Comparison of ENCODE assay signal across 11 mouse cellular contexts in the genomic region with DNA sequence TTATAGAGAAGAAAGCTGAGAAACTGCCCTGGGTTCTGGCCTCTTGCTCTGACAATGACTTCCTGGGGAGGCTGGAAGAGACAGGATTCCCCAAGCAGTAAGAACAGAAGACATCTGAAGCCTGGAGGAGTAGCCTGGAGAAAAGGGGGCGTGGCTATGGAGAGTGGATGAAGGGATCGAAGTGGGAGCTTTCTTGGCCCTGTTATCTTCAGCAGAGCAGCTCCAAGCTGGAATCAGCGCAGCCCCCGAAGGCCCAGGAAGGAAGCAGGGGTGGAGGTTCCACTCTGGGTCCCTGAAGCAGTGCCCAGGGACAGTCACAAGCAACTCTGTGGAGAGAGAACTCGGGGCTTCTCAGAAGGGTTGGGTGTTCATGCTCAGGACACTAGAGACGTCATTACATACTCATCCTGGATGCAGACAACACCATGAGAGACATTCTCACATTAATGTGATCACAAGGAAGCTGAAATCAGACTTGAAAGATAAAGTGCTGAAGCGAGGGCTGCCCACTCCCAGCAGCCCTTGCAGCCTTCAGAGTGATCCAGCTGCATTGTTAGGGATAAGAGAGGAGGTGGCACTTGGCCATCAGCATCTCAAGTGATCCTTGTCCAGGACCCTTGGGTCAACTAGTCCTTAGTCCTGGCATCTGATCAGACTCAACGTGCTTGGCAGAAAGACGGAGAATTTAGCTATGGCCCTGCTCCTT.
DNase-seq lines count a peak whose midpoint lies in the region; ATAC-seq lines count a peak whose summit lies in the region.
"Had no signal": no experiment of that assay in that cellular context is flagged by ENCODE, and none has a peak within 500 bp of the region (broad histone marks: within the 10 kb centered on the region; RNA-seq: fewer than 3 reads in every experiment).

No protein-coding gene starts in this region.

- H3K36me3 ChIP-seq in embryonic facial prominence, embryonic 14.5 days (ENCODE audit: control insufficient read depth, insufficient read depth, low read length), result no peaks in the 10 kb centered on the region
- H3K36me3 ChIP-seq in kidney, embryonic 15.5 days, result no peaks in the 10 kb centered on the region

- no peak for ATAC-seq in embryonic facial prominence, embryonic 14.5 days (ENCODE audit: low read depth)
- peak; percentile 59 for ATAC-seq in kidney, embryonic 15.5 days (replicated peaks; ENCODE audit: low FRiP score)

- H3K27ac ChIP-seq in embryonic facial prominence, embryonic 14.5 days (replicated peaks; ENCODE audit: low read depth, low read length), result no peak overlapping the region
- peak overlapping the region; percentile 66 for H3K27ac ChIP-seq in kidney, embryonic 15.5 days
- H3K27ac ChIP-seq: heart, adult 2 months; macrophage had no signal

- H3K4me3 ChIP-seq in embryonic facial prominence, embryonic 14.5 days (ENCODE audit: low read depth, low read length), result no peak overlapping the region
- no peak overlapping the region for H3K4me3 ChIP-seq in kidney, embryonic 15.5 days (replicated peaks)
- H3K4me3 ChIP-seq: heart, adult 2 months had no signal

- WGBS in embryonic facial prominence, embryonic 14.5 days, result 41% methylated on average over 9 of the region's 9 CpGs
- WGBS in kidney, embryonic 15.5 days, result 33% methylated on average over 9 of the region's 9 CpGs

- no peaks in the 10 kb centered on the region for H3K27me3 ChIP-seq in embryonic facial prominence, embryonic 14.5 days (replicated peaks; ENCODE audit: control insufficient read depth, insufficient read depth, low read length)
- no peaks in the 10 kb centered on the region for H3K27me3 ChIP-seq in kidney, embryonic 15.5 days

- H3K4me1 ChIP-seq in embryonic facial prominence, embryonic 14.5 days (ENCODE audit: control insufficient read depth, insufficient read depth, low read length), result no peaks in the 10 kb centered on the region
- H3K4me1 ChIP-seq in kidney, embryonic 15.5 days, result peaks cover 31% of the 10 kb centered on the region

- DNase-seq in kidney, adult 9 months, result peak; percentile 3
- no peak for DNase-seq in kidney, adult 18-20 months
- peak; percentile 39 for DNase-seq in embryonic facial prominence, embryonic 14.5 days (ENCODE audit: low spot score)
- peak; percentile 43 for DNase-seq in ovary, adult 18-20 months (ENCODE audit: low spot score)
- DNase-seq in frontal cortex, postnatal 10 days (ENCODE audit: low spot score in 2 of 2), result no peak
- no peak for DNase-seq in frontal cortex, postnatal 14 days (ENCODE audit: low spot score in 2 of 2)
- DNase-seq in urinary bladder, adult 18-20 months (ENCODE audit: low spot score in 2 of 2), result no peak
- DNase-seq: cerebellum, adult 8-10 months had no signal

- no peak overlapping the region for H3K9ac ChIP-seq in embryonic facial prominence, embryonic 14.5 days (ENCODE audit: low read depth, low read length)
- H3K9ac ChIP-seq in kidney, embryonic 15.5 days, result no peak overlapping the region

- no peak overlapping the region for H3K4me2 ChIP-seq in embryonic facial prominence, embryonic 14.5 days (ENCODE audit: low read depth, low read length)
- H3K4me2 ChIP-seq in kidney, embryonic 15.5 days, result no peak overlapping the region

- no peaks in the 10 kb centered on the region for H3K9me3 ChIP-seq in embryonic facial prominence, embryonic 14.5 days (ENCODE audit: control insufficient read depth, low read length)
- no peaks in the 10 kb centered on the region for H3K9me3 ChIP-seq in kidney, embryonic 15.5 days (replicated peaks)

Comparison
In these comparisons a context has a peak if more than half of its experiments do, and no peak if none do; other contexts are left out.
1. DNase-seq: peak in kidney, adult 9 months (single experiment), embryonic facial prominence, embryonic 14.5 days (single experiment) and ovary, adult 18-20 months (single experiment); none in kidney, adult 18-20 months (single experiment), frontal cortex, postnatal 10 days (0 of 2), frontal cortex, postnatal 14 days (0 of 2) and urinary bladder, adult 18-20 months (0 of 2).